Mouse (Mus musculus): ENCODE measurements around the gene Rufy3.

DNA sequence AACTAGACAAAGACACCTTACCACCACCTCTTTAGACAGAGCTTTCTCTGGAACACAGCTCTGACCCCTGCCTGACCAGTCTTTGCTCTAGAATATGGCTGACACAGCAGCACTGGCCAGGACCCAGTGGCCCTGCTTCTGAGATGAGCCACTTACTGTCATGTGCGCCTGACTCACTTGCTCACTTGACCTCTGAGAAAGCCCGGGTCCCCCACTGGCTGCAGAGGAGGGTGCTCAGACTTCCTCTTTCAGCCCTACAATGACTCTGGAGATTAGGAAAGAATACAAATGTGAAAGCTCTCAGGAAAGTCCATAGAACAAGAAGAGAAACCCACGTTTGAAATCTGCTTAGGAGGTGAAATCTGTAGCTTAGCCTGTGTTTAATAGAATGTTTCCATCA is 66.0 kb downstream of the Rufy3 start:
- no peak for TF ChIP-seq CTCF (conservative IDR thresholded peaks at IDR 0.05; ENCODE audit: low read length)
- TF ChIP-seq NANOG (IDR thresholded peaks at IDR 0.05; ENCODE audit: borderline replicate concordance, low read length), result no peak
- TF ChIP-seq POU5F1 (IDR thresholded peaks at IDR 0.05; ENCODE audit: borderline replicate concordance, low read length), result no peak
